Mouse (Mus musculus): ENCODE data around the gene Nipsnap2. TPM values are rescaled to one million over a fixed set of nuclear protein-coding genes. Genes with fewer than 3 reads are reported as not detected.

Nipsnap2 gene
- 32.4 TPM for polyA plus RNA-seq (2017; shearing (Covaris generic))

GRCm38 (mm10) chr5:129724834-129725773 lies at the start of gene Nipsnap2:
Gene Nipsnap2 (plus strand): TSS chr5:129725063.

GRCm38 (mm10) chr5:129708412-129708811 lies 16.5 kb upstream of the Nipsnap2 start, which contains the start of gene Sept14:
Gene Sept14 (minus strand): TSS chr5:129708512.

GRCm38 (mm10) chr5:129715326-129715861 lies 9.5 kb upstream of the Nipsnap2 start, which contains the start of gene Mrps17:
Gene Mrps17 (plus strand): TSS chr5:129715497.

GRCm38 (mm10) chr5:129786818-129787790 lies 62.2 kb downstream of the Nipsnap2 start, which contains the start of gene Psph:
Gene Psph (minus strand): TSS chr5:129787449.

Other genes starting within 250 kb of the Nipsnap2 start
- gene Sfswap, start 223.8 kb upstream of the Nipsnap2 start, polyA plus RNA-seq (2017; shearing (Covaris generic)), result 48.1 TPM
- gene Mmp17, start 140.9 kb upstream of the Nipsnap2 start, polyA plus RNA-seq (2017; shearing (Covaris generic)), result 0.16 TPM
- gene Zfp11, start 55.0 kb upstream of the Nipsnap2 start, polyA plus RNA-seq (2017; shearing (Covaris generic)), result 4.8 TPM
- gene Sept14, start 16.6 kb upstream of the Nipsnap2 start, polyA plus RNA-seq (2017; shearing (Covaris generic)), result not detected
- gene Mrps17, start 9.6 kb upstream of the Nipsnap2 start, polyA plus RNA-seq (2017; shearing (Covaris generic)), result 127 TPM
- gene Psph, start 62.4 kb downstream of the Nipsnap2 start, polyA plus RNA-seq (2017; shearing (Covaris generic)), result 70.0 TPM
- gene Sumf2, start 121.9 kb downstream of the Nipsnap2 start, polyA plus RNA-seq (2017; shearing (Covaris generic)), result 34.8 TPM
- 481 TPM for gene Chchd2, start 162.4 kb downstream of the Nipsnap2 start, polyA plus RNA-seq (2017; shearing (Covaris generic))
- gene Zbed5, start 170.7 kb downstream of the Nipsnap2 start, polyA plus RNA-seq (2017; shearing (Covaris generic)), result 2.7 TPM
- gene Phkg1, start 173.5 kb downstream of the Nipsnap2 start, polyA plus RNA-seq (2017; shearing (Covaris generic)), result 0.13 TPM
- not detected for gene Nupr1l, start 183.5 kb downstream of the Nipsnap2 start, polyA plus RNA-seq (2017; shearing (Covaris generic))
- 7.3 TPM for gene Vkorc1l1, start 216.9 kb downstream of the Nipsnap2 start, polyA plus RNA-seq (2017; shearing (Covaris generic))